Mouse (Mus musculus) lung, adult 2 months (tissue): Measurements from ENCODE around the gene Chad.

Source experiments
- CTCF ChIP-seq: fragments of 200-500 bp; IDR thresholded peaks from 2 replicates; pipeline ENCODE4 v1.5.1; 2011; ENCODE audit warnings: mild to moderate bottlenecking, low read length, control low read depth; ENCODE audit not compliant: insufficient read depth
- POLR2A ChIP-seq: fragments of 200-500 bp; IDR thresholded peaks from 2 replicates; pipeline ENCODE4 v1.6.1; 2011; ENCODE audit warnings: low read depth, mild to moderate bottlenecking, control low read depth, low read length, borderline replicate concordance; ENCODE audit errors: extremely low read depth

GRCm38 (mm10) chr11:94600447-94600846, 35.6 kb downstream of the Chad start:
- TF ChIP-seq CTCF (no peak), POLR2A (no peak)
